Mouse (Mus musculus) hindbrain, embryonic 10.5 days (tissue): Measurements from ENCODE around the gene Fam129a. TPM values are rescaled to one million over a fixed set of nuclear protein-coding genes. Genes with fewer than 3 reads are reported as not detected.
"Not testable (repeated sequence)": the region's sequence is repeated elsewhere in the genome, so short reads cannot be mapped to it uniquely, and the experiment has no call there.

Experiments
- DNase-seq: peaks from one replicate; pipeline ENCODE4 v3.0.0-alpha.2; 2017; ENCODE audit warnings: low spot score
- H3K27ac ChIP-seq: fragments of 300-500 bp; sonication (generic); 2 replicates; pipeline ENCODE4 v1.5.1; 2016; ENCODE audit warnings: mild to moderate bottlenecking, moderate library complexity
- H3K27me3 ChIP-seq: fragments of 300-500 bp; sonication (generic); 2 replicates; pipeline ENCODE4 v1.6.1; 2016; ENCODE audit warnings: mild to moderate bottlenecking; ENCODE audit not compliant: poor library complexity, insufficient read depth, severe bottlenecking
- H3K36me3 ChIP-seq: fragments of 300-500 bp; sonication (generic); 2 replicates; pipeline ENCODE4 v1.6.1; 2016; ENCODE audit warnings: mild to moderate bottlenecking, moderate library complexity
- H3K4me1 ChIP-seq: fragments of 300-500 bp; sonication (generic); replicated peaks from 2 replicates; pipeline ENCODE4 v1.6.1; 2016; ENCODE audit warnings: mild to moderate bottlenecking
- H3K4me3 ChIP-seq: fragments of 300-500 bp; sonication (generic); 2 replicates; pipeline ENCODE4 v1.5.1; 2016; ENCODE audit warnings: mild to moderate bottlenecking, moderate library complexity
- H3K9me3 ChIP-seq: fragments of 300-500 bp; sonication (generic); 2 replicates; pipeline ENCODE4 v1.6.1; 2016; ENCODE audit warnings: mild to moderate bottlenecking, moderate library complexity
- WGBS: fragments of 180-500 bp; shearing (Covaris S2); methylation state at CpG from one replicate; pipeline ENCODE4 v1.1.7; 2016; 5-methylcytosine and 5-hydroxymethylcytosine counted together
- polyA plus RNA-seq: library from polyadenylated mRNA; unstranded; fragments of >200 nt; fragmentation: Nextera tagmentation; extraction: Ambion mirVana; gene quantifications from 2 replicates; pipeline ENCODE4 v1.2.1, GENCODE M21; 2016

The Fam129a gene
- polyA plus RNA-seq, 1 experiment from 2014 or later: 0.93 TPM

DNA sequence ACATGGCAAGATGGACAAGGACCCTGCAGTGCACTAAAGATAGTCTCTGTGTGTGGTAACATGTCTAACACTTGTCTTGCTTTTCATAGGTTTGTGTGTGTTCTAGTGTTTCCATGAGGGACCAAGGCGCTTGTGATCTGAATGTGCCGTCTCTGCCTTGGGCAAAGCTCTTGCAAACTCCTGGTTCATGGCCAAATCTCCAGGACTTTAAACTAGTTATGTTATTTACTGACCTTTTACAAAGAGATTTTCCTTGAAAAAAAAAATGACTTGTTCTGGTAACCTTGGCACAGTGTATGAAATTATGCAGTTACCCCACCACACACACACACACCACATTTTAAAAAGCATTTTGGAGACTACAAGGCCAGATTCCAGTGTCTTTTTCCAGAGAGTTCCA is 149.6 kb downstream of the Fam129a start:
- no peak for DNase-seq
- Histone ChIP-seq H3K27ac (no peak overlapping the region), H3K4me3 (no peak overlapping the region), H3K36me3 (no peaks in the 10 kb centered on the region), H3K4me1 (peaks cover 7% of the 10 kb centered on the region; the same call in 1 of the 2 replicates), H3K27me3 (no peaks in the 10 kb centered on the region), H3K9me3 (no peaks in the 10 kb centered on the region)
- WGBS: 95% methylated on average over 2 of the region's 2 CpGs

DNA sequence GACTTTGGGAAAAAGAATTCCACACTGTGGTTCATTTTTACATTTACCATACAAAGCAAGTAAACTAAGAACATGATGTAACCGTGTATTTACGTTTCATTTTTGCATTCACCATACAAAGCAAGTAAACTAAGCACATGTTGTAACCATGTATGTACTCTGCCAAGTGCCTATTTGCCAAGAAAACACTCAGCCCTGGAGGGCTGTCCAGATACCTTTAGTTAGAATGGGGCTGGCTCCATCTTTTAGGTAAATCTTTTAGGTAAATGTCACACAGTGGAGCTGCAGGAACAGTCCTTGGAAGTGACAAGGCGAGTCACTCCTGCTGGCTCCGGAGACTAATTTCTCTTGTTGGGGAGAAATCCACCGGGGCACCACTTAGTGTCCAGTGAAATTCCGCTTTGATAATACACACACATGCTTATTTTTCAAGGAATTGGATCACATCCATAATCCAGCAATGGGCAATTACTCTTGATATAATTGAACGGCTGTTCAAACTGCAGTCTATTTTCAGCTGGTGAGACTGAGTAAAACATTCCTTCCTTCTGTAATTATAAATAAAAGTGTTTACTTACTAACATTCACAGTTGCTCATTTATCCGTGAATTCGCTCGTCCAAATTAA is 150.5 kb downstream of the Fam129a start:
- WGBS: 91% methylated on average over 10 of the region's 10 CpGs
- Histone ChIP-seq H3K9me3 (no peaks in the 10 kb centered on the region), H3K27ac (no peak overlapping the region), H3K27me3 (no peaks in the 10 kb centered on the region), H3K4me1 (peaks cover under 1% of the 10 kb centered on the region; the same call in 1 of the 2 replicates), H3K36me3 (no peaks in the 10 kb centered on the region), H3K4me3 (no peak overlapping the region)
- no peak for DNase-seq

DNA sequence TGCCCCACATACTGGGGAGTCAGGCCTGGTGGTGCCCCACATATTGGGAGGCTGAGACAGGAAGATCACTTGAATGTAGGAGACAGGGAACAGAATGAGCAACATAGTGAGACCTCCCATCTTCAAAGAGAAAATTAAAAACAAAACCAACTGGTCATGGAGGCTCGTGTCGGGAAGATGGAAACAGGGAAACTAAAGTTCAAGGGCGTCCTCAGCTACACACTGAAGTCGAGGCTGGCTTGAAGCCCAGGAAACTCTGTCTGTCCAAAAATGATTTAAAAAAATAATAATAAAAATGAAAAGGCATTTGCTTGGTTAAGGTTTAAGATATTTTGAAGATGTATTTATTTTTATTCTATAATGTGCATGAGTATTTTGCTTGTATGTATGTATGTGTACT is 152.8 kb downstream of the Fam129a start:
- H3K4me3 ChIP-seq: no peak overlapping the region
- H3K27ac ChIP-seq: no peak overlapping the region
- DNase-seq: no peak
- H3K9me3 ChIP-seq: no peaks in the 10 kb centered on the region
- WGBS: 89% methylated on average over 4 of the region's 4 CpGs
- H3K27me3 ChIP-seq: no peaks in the 10 kb centered on the region
- H3K4me1 ChIP-seq: no peaks in the 10 kb centered on the region
- H3K36me3 ChIP-seq: no peaks in the 10 kb centered on the region

DNA sequence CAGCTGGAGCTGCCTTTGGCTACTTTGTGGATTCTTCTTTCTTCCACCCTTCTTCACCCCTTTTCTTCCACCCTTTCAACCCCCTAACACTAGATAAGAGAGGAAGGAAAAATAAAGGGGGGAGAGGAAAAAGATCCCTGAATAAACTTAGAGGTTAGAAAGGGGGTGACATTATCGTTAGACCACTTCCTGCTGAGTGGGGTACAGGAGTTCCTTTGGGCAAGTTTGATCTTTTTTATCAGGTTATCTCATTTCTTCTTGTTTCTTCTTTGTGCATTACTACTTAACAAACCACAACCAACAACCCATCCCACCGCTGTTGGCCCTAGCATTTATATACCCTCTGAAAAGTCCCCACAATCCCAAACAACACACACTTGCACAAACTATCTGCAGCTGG is 154.6 kb downstream of the Fam129a start:
- H3K36me3 ChIP-seq: no peaks in the 10 kb centered on the region
- DNase-seq: no peak
- WGBS: 90% methylated on average over 2 of the region's 2 CpGs
- no peak overlapping the region for H3K4me3 ChIP-seq
- no peaks in the 10 kb centered on the region for H3K4me1 ChIP-seq
- H3K27me3 ChIP-seq: no peaks in the 10 kb centered on the region
- no peaks in the 10 kb centered on the region for H3K9me3 ChIP-seq
- no peak overlapping the region for H3K27ac ChIP-seq

DNA sequence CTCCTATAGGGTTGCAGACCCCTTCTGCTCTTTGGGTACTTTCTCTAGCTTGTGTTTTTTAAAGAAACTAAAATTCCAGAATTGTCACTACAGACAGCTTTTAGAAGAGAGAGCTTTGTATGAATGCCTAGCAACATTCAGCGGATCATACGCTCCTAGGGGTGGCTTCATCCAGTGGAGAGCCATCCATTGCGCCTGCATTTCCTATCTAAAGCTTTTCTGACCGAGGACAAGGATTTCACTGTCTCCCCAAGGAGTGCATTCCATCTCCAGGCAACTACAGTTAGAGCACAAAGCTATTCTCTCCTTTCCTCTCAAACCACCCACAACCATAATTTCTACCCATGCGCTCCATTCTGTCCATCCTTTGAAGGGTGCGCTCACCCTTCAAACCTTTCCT is 155.4 kb downstream of the Fam129a start:
- 80% methylated on average over 6 of the region's 6 CpGs for WGBS
- H3K4me3 ChIP-seq: no peak overlapping the region
- no peak overlapping the region for H3K27ac ChIP-seq
- no peaks in the 10 kb centered on the region for H3K4me1 ChIP-seq
- DNase-seq: no peak
- no peaks in the 10 kb centered on the region for H3K9me3 ChIP-seq
- no peaks in the 10 kb centered on the region for H3K36me3 ChIP-seq
- H3K27me3 ChIP-seq: no peaks in the 10 kb centered on the region

DNA sequence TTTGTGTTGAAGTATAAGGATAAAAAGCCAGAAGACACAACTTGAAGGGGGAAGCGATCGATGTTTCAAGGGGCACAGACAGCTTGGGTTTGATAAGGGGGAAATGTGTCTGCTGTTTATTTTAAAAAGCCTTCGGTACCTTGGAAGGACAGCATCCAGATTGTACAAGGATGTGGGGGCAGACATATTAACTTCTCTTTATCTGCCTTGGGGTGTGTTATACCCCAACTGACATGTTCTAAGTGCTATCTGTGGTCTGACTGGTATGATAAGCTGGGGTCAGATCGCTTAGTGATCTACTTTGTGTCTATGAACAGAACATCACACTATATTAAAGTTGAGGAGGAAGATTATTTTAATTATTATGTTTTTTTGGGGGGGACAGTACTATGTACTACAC is 157.2 kb downstream of the Fam129a start:
- no peak overlapping the region for H3K27ac ChIP-seq
- no peaks in the 10 kb centered on the region for H3K4me1 ChIP-seq
- DNase-seq: no peak
- H3K9me3 ChIP-seq: no peaks in the 10 kb centered on the region
- H3K4me3 ChIP-seq: no peak overlapping the region
- WGBS: 91% methylated on average over 4 of the region's 4 CpGs
- no peaks in the 10 kb centered on the region for H3K27me3 ChIP-seq
- no peaks in the 10 kb centered on the region for H3K36me3 ChIP-seq

DNA sequence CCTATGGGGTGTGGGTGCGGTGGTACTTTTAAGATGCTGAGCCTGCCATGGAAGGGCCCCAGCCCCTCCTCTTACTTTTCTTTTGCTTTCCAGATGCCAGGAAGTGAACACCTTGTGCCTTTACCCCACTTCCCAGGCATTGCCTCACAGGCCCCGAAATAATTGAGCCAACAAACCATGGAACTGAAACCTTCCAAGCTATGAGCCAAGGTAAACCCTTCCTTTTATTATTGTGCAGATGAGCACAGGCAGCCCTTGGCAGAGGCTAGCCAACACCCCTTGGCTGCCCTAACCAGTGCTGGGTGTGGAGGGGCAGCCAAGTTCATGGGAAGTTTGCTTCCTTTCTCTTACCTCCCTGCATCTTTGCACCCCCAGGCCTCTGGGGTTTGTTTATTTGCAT is 166.2 kb downstream of the Fam129a start:
- no peak for DNase-seq
- H3K4me1 ChIP-seq: no peaks in the 10 kb centered on the region
- 85% methylated on average over 2 of the region's 2 CpGs for WGBS
- H3K9me3 ChIP-seq: no peaks in the 10 kb centered on the region
- H3K27me3 ChIP-seq: no peaks in the 10 kb centered on the region
- no peak overlapping the region for H3K4me3 ChIP-seq
- H3K27ac ChIP-seq: no peak overlapping the region
- no peaks in the 10 kb centered on the region for H3K36me3 ChIP-seq

DNA sequence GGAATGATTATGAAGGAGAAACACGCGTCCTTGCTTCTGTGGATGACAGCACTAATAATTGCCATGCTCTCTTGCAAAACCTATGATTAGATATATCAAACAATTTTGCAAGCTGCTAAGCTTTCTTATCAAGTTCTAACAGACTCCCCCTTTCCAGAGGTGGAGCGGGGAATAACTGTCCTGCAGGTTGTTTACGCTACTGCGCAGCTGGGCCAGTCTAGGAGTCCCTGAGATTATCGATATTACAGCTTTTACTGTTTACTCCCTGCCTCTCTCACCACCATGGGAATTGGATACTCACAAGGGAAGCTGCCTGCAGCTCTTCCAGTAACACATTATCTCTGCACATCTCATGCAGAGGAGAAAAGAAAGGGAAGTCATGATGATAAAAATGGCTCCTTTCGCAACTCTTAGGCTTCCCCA is 170.2 kb downstream of the Fam129a start:
- DNase-seq: no peak
- no peaks in the 10 kb centered on the region for H3K4me1 ChIP-seq
- H3K9me3 ChIP-seq: no peaks in the 10 kb centered on the region
- H3K27me3 ChIP-seq: no peaks in the 10 kb centered on the region
- H3K27ac ChIP-seq: no peak overlapping the region
- 88% methylated on average over 7 of the region's 7 CpGs for WGBS
- no peaks in the 10 kb centered on the region for H3K36me3 ChIP-seq
- no peak overlapping the region for H3K4me3 ChIP-seq

DNA sequence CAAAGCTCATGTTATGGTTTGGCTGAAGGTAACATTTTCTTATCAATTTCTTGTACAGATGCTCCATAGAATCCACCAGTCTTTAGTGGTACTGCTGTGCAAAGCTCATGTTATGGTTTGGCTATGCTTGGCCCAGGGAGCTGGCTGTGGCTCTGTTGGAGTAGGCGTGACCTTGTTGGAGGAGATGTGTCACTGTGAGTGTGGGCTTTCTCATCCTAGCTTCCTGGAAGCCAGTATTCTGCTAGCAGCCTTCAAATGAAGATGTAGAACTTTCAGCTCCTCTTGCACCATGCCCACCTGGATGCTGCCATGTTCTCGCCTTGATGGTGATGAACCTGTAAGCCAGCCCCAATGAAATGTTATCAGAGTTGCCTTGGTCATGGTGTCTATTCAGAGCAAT is 178.9 kb downstream of the Fam129a start:
- not testable (repeated sequence) for DNase-seq, H3K4me3 ChIP-seq, H3K27ac ChIP-seq, H3K9me3 ChIP-seq, H3K36me3 ChIP-seq, H3K27me3 ChIP-seq
- WGBS: 88% methylated on average over 2 of the region's 2 CpGs
- H3K4me1 ChIP-seq: peaks cover 10% of the 10 kb centered on the region

DNA sequence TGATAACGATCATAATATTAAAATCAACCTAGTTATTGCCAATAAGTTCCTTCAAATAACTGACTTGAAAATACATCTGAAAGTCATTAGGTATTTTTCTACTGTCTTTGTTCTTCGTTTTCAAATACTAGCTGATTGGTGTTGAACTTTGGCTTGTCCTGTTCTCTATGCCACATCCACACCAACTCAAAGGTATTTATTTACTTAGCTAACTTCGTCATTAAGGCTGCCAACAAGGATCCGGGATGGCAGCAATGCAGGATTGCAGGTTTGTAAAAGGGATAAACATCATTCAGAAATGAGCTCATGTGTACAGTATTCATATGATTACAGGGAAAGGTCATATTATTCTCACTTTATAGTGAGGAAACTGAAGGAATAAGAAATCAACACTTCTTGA is 182.0 kb downstream of the Fam129a start:
- no peak overlapping the region for H3K27ac ChIP-seq
- peaks cover 32% of the 10 kb centered on the region for H3K4me1 ChIP-seq
- WGBS: 81% methylated on average over 4 of the region's 4 CpGs
- DNase-seq: no peak
- no peak overlapping the region for H3K4me3 ChIP-seq
- no peaks in the 10 kb centered on the region for H3K27me3 ChIP-seq
- H3K9me3 ChIP-seq: no peaks in the 10 kb centered on the region
- no peaks in the 10 kb centered on the region for H3K36me3 ChIP-seq

DNA sequence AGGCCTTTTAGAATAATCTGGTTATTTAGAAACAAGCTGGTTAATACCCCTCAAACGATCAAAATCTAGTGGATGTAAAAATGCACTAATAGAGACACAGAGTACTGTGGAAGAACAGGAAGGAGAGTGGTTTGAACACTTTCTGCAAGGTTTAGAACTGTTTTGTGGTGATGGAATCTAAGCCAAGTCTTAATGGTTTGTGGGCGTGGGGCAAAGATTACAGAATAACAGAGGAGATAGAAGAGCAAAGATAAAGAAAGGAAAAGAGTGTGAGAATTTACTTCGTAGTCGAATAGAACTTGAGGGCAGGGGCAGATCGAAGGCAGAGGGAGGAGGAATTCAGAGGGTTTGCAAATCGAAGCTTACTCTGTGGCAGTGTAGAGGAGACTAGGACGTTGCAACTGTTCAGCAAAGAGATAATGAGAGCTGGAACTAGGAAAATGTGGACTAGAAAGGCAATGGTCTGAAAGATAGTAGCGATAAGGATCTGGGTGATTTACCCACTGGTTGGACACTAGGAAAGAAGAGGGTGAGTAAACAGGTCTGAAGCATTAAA is 182.5 kb downstream of the Fam129a start:
- no peak for DNase-seq
- 82% methylated on average over 8 of the region's 8 CpGs for WGBS

DNA sequence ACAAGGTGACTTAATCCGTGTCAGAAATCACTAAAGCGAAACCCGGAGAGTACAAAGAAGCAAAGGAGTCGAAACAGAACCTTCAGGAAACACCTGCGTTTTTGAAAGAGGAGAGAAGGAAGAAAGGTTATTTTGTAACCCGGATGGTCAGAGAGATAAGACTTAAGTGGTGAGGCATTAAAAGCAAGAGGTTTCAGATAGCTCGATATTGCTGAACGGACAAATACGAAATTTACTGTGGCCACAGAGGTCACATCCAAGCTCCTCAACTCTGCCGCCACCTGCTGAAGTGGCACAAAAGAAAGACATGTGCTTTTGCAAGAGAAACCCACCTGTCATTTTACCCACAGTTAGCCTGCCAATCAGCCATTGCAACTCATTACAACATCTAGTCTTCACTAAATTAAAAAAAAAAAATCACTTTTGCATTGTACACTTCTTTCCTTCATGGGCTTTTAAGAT is 183.1 kb downstream of the Fam129a start:
- 81% methylated on average over 10 of the region's 10 CpGs for WGBS
- Histone ChIP-seq H3K27ac (no peak overlapping the region), H3K4me3 (peak overlapping the region; percentile 91), H3K9me3 (no peaks in the 10 kb centered on the region), H3K36me3 (no peaks in the 10 kb centered on the region), H3K27me3 (no peaks in the 10 kb centered on the region), H3K4me1 (peaks cover 32% of the 10 kb centered on the region)
- no peak for DNase-seq

More for the DNA sequence above, 182.5 kb downstream of the Fam129a start:
- H3K9me3 ChIP-seq: no peaks in the 10 kb centered on the region
- no peaks in the 10 kb centered on the region for H3K36me3 ChIP-seq
- H3K27ac ChIP-seq: no peak overlapping the region
- H3K4me3 ChIP-seq: no peak overlapping the region
- peaks cover 32% of the 10 kb centered on the region for H3K4me1 ChIP-seq
- H3K27me3 ChIP-seq: no peaks in the 10 kb centered on the region

DNA sequence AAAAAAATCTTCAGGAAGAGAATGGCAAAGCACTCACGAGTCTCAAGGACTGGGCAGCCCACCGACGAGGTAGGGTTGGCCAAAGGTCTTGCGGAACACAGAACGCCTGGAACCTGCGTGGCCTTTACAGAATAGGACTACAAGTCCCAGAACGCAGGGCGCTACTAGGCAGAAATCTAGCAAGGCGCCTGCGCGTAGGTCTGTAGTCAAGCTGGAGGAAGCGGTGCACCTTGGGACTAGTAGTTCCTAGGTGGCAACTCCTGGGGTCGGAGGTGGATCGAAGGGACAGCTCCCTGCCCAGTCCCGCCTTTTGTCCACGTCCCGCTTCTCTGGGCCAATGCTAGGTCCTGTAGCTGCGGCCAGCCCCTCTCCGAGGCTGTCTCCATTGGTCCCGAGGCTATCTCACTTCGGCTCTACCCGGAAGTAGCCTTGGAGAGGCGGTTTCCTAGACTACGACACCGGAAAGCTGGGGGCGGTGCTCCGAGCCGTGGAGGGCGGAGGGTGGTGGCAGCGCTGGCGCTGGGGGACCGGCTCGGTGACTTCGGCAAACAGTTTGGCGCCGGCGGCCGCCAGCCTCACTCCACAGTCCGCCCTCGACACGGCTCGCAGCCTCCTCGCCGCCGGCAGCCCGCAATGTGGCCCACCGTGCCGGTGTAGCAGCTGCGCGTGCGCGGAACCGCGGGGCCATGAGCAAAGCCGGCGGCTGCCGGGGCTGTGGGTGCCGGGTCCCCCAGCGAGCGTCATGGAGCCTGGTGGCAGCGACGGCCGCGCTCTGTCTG is 184.1 kb downstream of the Fam129a start, which contains the start of gene Edem3:
Gene Edem3 (plus strand): TSS at position 491 of the 779 bp plus-strand sequence.
- WGBS: under 1% methylated on average over 64 of the region's 64 CpGs

More for the DNA sequence above, 184.1 kb downstream of the Fam129a start, which contains the start of gene Edem3:
- Histone ChIP-seq H3K4me1 (peaks cover 32% of the 10 kb centered on the region), H3K27ac (peak within 1 kb of the TSS; percentile 88), H3K27me3 (no peaks in the 10 kb centered on the region), H3K9me3 (no peaks in the 10 kb centered on the region), H3K4me3 (peak within 1 kb of the TSS; percentile 91), H3K36me3 (no peaks in the 10 kb centered on the region; the same call in 1 of the 2 replicates)
- DNase-seq: peak; percentile 98
